Mouse (Mus musculus) lung, postnatal 0 days (tissue): ENCODE data around the gene Pde11a.

Experiments
- CTCF ChIP-seq: IDR thresholded peaks from 2 replicates; pipeline ENCODE4 v1.5.1; 2016; ENCODE audit warnings: antibody characterized with exemption, mild to moderate bottlenecking
- EP300 ChIP-seq: IDR thresholded peaks from 2 replicates; pipeline ENCODE4 v1.6.1; 2016; ENCODE audit warnings: antibody characterized with exemption, mild to moderate bottlenecking, control low read depth

GRCm38 (mm10) chr2:76262661-76263060, 75.9 kb downstream of the Pde11a start:
- no peak for TF ChIP-seq CTCF
- no peak for TF ChIP-seq EP300
